Mouse (Mus musculus): ENCODE data around the gene Tcirg1. TPM values are rescaled to one million over a fixed set of nuclear protein-coding genes. Genes with fewer than 3 reads are reported as not detected.

Gene Tcirg1
- total RNA-seq, 1 experiment: 55.2 TPM

DNA sequence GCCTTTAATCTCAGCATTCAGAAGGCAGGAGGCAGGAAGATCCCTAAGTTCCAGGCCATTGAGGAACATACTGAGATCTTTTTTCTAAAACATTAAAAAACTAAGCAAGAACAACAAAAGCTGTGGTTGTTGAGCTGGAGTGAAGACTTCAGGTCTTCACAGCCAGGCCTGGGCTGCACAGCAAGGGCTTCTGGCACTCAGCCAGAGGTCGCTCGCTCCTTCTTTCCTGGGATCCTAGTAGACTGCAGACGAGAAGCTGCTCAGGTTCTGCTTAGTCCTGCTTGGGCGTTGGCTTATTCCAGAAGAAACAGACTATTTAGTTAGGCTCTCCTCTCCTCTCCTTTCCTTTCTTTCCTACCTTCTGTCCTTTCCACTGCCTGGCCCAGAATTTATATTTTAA, 34.6 kb downstream of the Tcirg1 start:
- no peak for DNase-seq (ENCODE audit: low read depth, low spot score)
- TF ChIP-seq HCFC1 (IDR thresholded peaks at IDR 0.05; ENCODE audit: borderline replicate concordance, insufficient read depth, low read length): no peak
- TF ChIP-seq ZC3H11A (IDR thresholded peaks at IDR 0.05; ENCODE audit: borderline replicate concordance, low read depth, low read length): no peak
- in situ Hi-C loops (cut with MboI; ENCODE audit: low sequenced_read_pairs in 2 of 2, unreplicated experiment in 2 of 2): no loop called here
- Histone ChIP-seq H3K36me3 (ENCODE audit: control insufficient read depth, insufficient read depth, low read length, poor library complexity, severe bottlenecking) (peaks cover 22% of the 10 kb centered on the region; the same call in 1 of the 2 replicates), H3K27ac (ENCODE audit: insufficient read depth, low read depth, low read length, poor library complexity, severe bottlenecking) (no peak overlapping the region), H3K9ac (ENCODE audit: insufficient read depth, low read depth, low read length, poor library complexity, severe bottlenecking) (no peak overlapping the region), H3K4me1 (ENCODE audit: control insufficient read depth in 2 of 2, insufficient read depth in 2 of 2, low read length in 2 of 2, poor library complexity in 1 of 2) (peaks cover 0 to 6% of the 10 kb centered on the region in 2 experiments; a peak in 1 of 4 replicates), H3K9me3 (ENCODE audit: control insufficient read depth, insufficient read depth, low read depth, low read length) (no peaks in the 10 kb centered on the region), H3K4me3 (ENCODE audit: insufficient read depth in 1 of 2, low read depth in 1 of 2, low read length in 2 of 2, poor library complexity in 1 of 2, severe bottlenecking in 1 of 2) (no peak overlapping the region)

GRCm38 (mm10) chr19:3871468-3871867, 35.5 kb downstream of the Tcirg1 start:
- H3K36me3 ChIP-seq (ENCODE audit: control insufficient read depth, insufficient read depth, low read length, poor library complexity, severe bottlenecking): peaks cover 20% of the 10 kb centered on the region; the same call in 1 of the 2 replicates
- in situ Hi-C loops (cut with MboI; ENCODE audit: low sequenced_read_pairs in 2 of 2, unreplicated experiment in 2 of 2): no loop called here
- H3K9ac ChIP-seq (ENCODE audit: insufficient read depth, low read depth, low read length, poor library complexity, severe bottlenecking): no peak overlapping the region
- no peak for DNase-seq (ENCODE audit: low read depth, low spot score)
- no peaks in the 10 kb centered on the region for H3K9me3 ChIP-seq (ENCODE audit: control insufficient read depth, insufficient read depth, low read depth, low read length)
- no peak overlapping the region for H3K4me3 ChIP-seq (ENCODE audit: insufficient read depth in 1 of 2, low read depth in 1 of 2, low read length in 2 of 2, poor library complexity in 1 of 2, severe bottlenecking in 1 of 2)
- H3K27ac ChIP-seq (ENCODE audit: insufficient read depth, low read depth, low read length, poor library complexity, severe bottlenecking): no peak overlapping the region
- peaks cover 0 to 6% of the 10 kb centered on the region in 2 experiments; a peak in 1 of 4 replicates for H3K4me1 ChIP-seq (ENCODE audit: control insufficient read depth in 2 of 2, insufficient read depth in 2 of 2, low read length in 2 of 2, poor library complexity in 1 of 2)
- no peak for TF ChIP-seq HCFC1 (IDR thresholded peaks at IDR 0.05; ENCODE audit: borderline replicate concordance, insufficient read depth, low read length)
- TF ChIP-seq MAFK (IDR thresholded peaks at IDR 0.05; ENCODE audit: insufficient read depth, low read depth, low read length): no peak
- no peak for TF ChIP-seq CHD2 (IDR thresholded peaks at IDR 0.05; ENCODE audit: low read depth, low read length)
- TF ChIP-seq ZNF384 (IDR thresholded peaks at IDR 0.05; ENCODE audit: low read depth, low read length): no peak
- no peak for TF ChIP-seq ZC3H11A (IDR thresholded peaks at IDR 0.05; ENCODE audit: borderline replicate concordance, low read depth, low read length)

DNA sequence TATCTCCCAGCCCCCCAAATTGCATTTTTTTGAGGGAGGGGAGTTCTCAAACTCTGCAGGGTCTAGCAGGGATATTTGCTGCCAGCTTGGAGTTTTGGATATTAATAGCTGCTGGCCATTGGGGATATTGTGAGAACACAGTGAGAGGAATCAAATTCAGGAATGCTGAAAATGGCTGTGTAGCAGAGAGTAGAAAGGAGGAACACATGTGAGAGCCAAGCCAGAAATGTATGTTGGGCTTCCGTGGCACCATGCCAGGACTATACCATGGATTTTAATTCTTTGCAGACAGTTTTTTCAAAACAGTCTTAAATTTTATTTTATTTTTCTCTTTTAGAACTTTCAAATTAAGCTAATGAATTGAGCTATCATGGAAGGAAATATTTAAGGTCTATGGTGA, 38.6 kb downstream of the Tcirg1 start:
- Histone ChIP-seq H3K9ac (ENCODE audit: insufficient read depth, low read depth, low read length, poor library complexity, severe bottlenecking) (no peak overlapping the region), H3K4me1 (ENCODE audit: control insufficient read depth in 2 of 2, insufficient read depth in 2 of 2, low read length in 2 of 2, poor library complexity in 1 of 2) (0 out of 4 replicates have a peak, but pooled peaks cover 0 to under 1% of the 10 kb centered on the region in 2 experiments), H3K27ac (ENCODE audit: insufficient read depth, low read depth, low read length, poor library complexity, severe bottlenecking) (no peak overlapping the region), H3K4me3 (ENCODE audit: insufficient read depth in 1 of 2, low read depth in 1 of 2, low read length in 2 of 2, poor library complexity in 1 of 2, severe bottlenecking in 1 of 2) (no peak overlapping the region), H3K36me3 (ENCODE audit: control insufficient read depth, insufficient read depth, low read length, poor library complexity, severe bottlenecking) (peaks cover 14% of the 10 kb centered on the region), H3K9me3 (ENCODE audit: control insufficient read depth, insufficient read depth, low read depth, low read length) (no peaks in the 10 kb centered on the region)
- no peak for DNase-seq (ENCODE audit: low read depth, low spot score)
- in situ Hi-C loops (cut with MboI; ENCODE audit: low sequenced_read_pairs in 2 of 2, unreplicated experiment in 2 of 2): no loop called here
- TF ChIP-seq HCFC1 (IDR thresholded peaks at IDR 0.05; ENCODE audit: borderline replicate concordance, insufficient read depth, low read length): no peak
- no peak for TF ChIP-seq ZC3H11A (IDR thresholded peaks at IDR 0.05; ENCODE audit: borderline replicate concordance, low read depth, low read length)
- TF ChIP-seq ZNF384 (IDR thresholded peaks at IDR 0.05; ENCODE audit: low read depth, low read length): no peak

GRCm38 (mm10) chr19:3864960-3865359, 42.0 kb downstream of the Tcirg1 start:
- no peak overlapping the region for H3K27ac ChIP-seq (ENCODE audit: insufficient read depth, low read depth, low read length, poor library complexity, severe bottlenecking)
- H3K9ac ChIP-seq (ENCODE audit: insufficient read depth, low read depth, low read length, poor library complexity, severe bottlenecking): no peak overlapping the region
- in situ Hi-C loops (cut with MboI; ENCODE audit: low sequenced_read_pairs in 2 of 2, unreplicated experiment in 2 of 2): no loop called here
- H3K4me3 ChIP-seq (ENCODE audit: insufficient read depth in 1 of 2, low read depth in 1 of 2, low read length in 2 of 2, poor library complexity in 1 of 2, severe bottlenecking in 1 of 2): no peak overlapping the region
- H3K4me1 ChIP-seq (ENCODE audit: control insufficient read depth in 2 of 2, insufficient read depth in 2 of 2, low read length in 2 of 2, poor library complexity in 1 of 2): peaks cover 0 to 5% of the 10 kb centered on the region in 2 experiments; a peak in 1 of 4 replicates
- TF ChIP-seq MAFK (IDR thresholded peaks at IDR 0.05; ENCODE audit: insufficient read depth, low read depth, low read length) (no peak), HCFC1 (IDR thresholded peaks at IDR 0.05; ENCODE audit: borderline replicate concordance, insufficient read depth, low read length) (no peak), ZNF384 (IDR thresholded peaks at IDR 0.05; ENCODE audit: low read depth, low read length) (no peak), ZC3H11A (IDR thresholded peaks at IDR 0.05; ENCODE audit: borderline replicate concordance, low read depth, low read length) (no peak; the same call in 1 of the 2 replicates), CHD2 (IDR thresholded peaks at IDR 0.05; ENCODE audit: low read depth, low read length) (no peak)
- DNase-seq (ENCODE audit: low read depth, low spot score): no peak
- H3K9me3 ChIP-seq (ENCODE audit: control insufficient read depth, insufficient read depth, low read depth, low read length): no peaks in the 10 kb centered on the region
- peaks cover 14% of the 10 kb centered on the region for H3K36me3 ChIP-seq (ENCODE audit: control insufficient read depth, insufficient read depth, low read length, poor library complexity, severe bottlenecking)

- H3K9me3 ChIP-seq (ENCODE audit: control insufficient read depth, insufficient read depth, low read depth, low read length): no peaks in the 10 kb centered on the region
- no peak overlapping the region for H3K27ac ChIP-seq (ENCODE audit: insufficient read depth, low read depth, low read length, poor library complexity, severe bottlenecking)
- peaks cover 9% of the 10 kb centered on the region for H3K36me3 ChIP-seq (ENCODE audit: control insufficient read depth, insufficient read depth, low read length, poor library complexity, severe bottlenecking)
- in situ Hi-C loops (cut with MboI; ENCODE audit: low sequenced_read_pairs in 2 of 2, unreplicated experiment in 2 of 2): no loop called here
- no peak for DNase-seq (ENCODE audit: low read depth, low spot score)
- no peak overlapping the region for H3K4me3 ChIP-seq (ENCODE audit: insufficient read depth in 1 of 2, low read depth in 1 of 2, low read length in 2 of 2, poor library complexity in 1 of 2, severe bottlenecking in 1 of 2)
- peaks cover 0 to 5% of the 10 kb centered on the region in 2 experiments; a peak in 1 of 4 replicates for H3K4me1 ChIP-seq (ENCODE audit: control insufficient read depth in 2 of 2, insufficient read depth in 2 of 2, low read length in 2 of 2, poor library complexity in 1 of 2)
- no peak for TF ChIP-seq MAFK (IDR thresholded peaks at IDR 0.05; ENCODE audit: insufficient read depth, low read depth, low read length)
- TF ChIP-seq ZC3H11A (IDR thresholded peaks at IDR 0.05; ENCODE audit: borderline replicate concordance, low read depth, low read length): no peak
- no peak overlapping the region for H3K9ac ChIP-seq (ENCODE audit: insufficient read depth, low read depth, low read length, poor library complexity, severe bottlenecking)
Measured at GRCm38 (mm10) chr19:3862713-3863112, 44.2 kb downstream of the Tcirg1 start.
